Mouse (Mus musculus) bone marrow macrophage, adult 2 months (primary cell): ENCODE data around the gene AA986860.

Source experiments
- CTCF ChIP-seq: IDR thresholded peaks from 2 replicates; pipeline ENCODE4 v1.5.1; 2012; ENCODE audit warnings: low read depth, mild to moderate bottlenecking, low read length, moderate library complexity
- POLR2A ChIP-seq: IDR thresholded peaks from 2 replicates; pipeline ENCODE4 v1.6.1; 2012; ENCODE audit warnings: mild to moderate bottlenecking, low read depth, low read length, borderline replicate concordance

GRCm38 (mm10) chr1:130746819-130747218, 15.0 kb downstream of the AA986860 start:
- TF ChIP-seq POLR2A (no peak), CTCF (no peak)
